Mouse (Mus musculus) layer of hippocampus, adult 2 months (tissue): ENCODE measurements around the gene Pde4d. TPM values are rescaled to one million over a fixed set of nuclear protein-coding genes. Genes with fewer than 3 reads are reported as not detected.
A peak's percentile ranks its signal among the peaks of the same experiment; 100 is the strongest.

Experiments
- DNase-seq, 2 experiments: peaks; one replicate each; pipeline ENCODE4 v3.0.0; 2022; ENCODE audit warnings: low spot score in 2 of 2
- H3K27ac ChIP-seq: fragments of 200-600 bp; 2 replicates; pipeline ENCODE4 v1.8.1; 2022
- H3K4me3 ChIP-seq: fragments of 200-600 bp; 2 replicates; pipeline ENCODE4 v1.8.1; 2022; ENCODE audit warnings: mild to moderate bottlenecking
- CTCF ChIP-seq: fragments of 200-600 bp; conservative IDR thresholded peaks from 2 replicates; pipeline ENCODE4 v1.8.1; 2022; ENCODE audit warnings: antibody characterized with exemption, mild to moderate bottlenecking, moderate library complexity
- total RNA-seq, 2 experiments: library from RNA; stranded (reverse); gene quantifications; 2 replicates each; pipeline ENCODE4 v1.2.3; 2021

Pde4d gene
- total RNA-seq, 2 experiments from 2014 or later, result 72.2 to 73.8 TPM

DNA sequence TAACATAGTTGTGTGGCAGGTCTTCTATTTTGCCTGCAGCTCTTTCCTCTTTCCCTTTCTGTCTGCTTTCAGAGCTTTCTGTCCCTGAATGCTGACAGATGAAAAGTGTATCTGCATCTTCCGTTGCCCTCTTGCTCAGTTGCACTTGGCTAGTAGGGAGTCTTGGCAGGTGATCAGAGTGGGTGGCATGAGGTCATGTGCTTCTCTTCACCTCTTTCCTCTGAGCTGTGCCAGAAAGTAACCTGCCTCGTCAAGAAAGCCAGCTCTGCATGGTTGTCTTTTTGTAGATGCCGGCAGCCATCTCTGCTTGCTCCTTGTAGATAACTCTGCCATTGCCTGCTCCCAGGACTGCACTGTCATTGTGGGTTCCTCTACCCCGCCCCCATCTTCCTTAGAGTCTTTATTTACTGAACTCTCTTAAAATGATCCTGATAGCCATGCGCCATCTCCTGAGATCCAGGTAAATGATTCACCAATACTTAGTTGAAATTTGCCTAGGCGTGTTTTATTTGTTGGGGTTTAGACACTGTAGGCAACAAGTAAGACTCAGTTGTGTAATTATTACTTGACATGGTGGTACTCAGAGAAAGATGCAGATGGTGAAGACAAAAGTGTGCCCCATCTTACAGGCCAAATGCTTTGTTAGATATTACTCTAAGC lies 407.2 kb downstream of the Pde4d start:
- no peak overlapping the region for H3K27ac ChIP-seq
- no peak overlapping the region for H3K4me3 ChIP-seq
- no peak for TF ChIP-seq CTCF
- no peak for DNase-seq

DNA sequence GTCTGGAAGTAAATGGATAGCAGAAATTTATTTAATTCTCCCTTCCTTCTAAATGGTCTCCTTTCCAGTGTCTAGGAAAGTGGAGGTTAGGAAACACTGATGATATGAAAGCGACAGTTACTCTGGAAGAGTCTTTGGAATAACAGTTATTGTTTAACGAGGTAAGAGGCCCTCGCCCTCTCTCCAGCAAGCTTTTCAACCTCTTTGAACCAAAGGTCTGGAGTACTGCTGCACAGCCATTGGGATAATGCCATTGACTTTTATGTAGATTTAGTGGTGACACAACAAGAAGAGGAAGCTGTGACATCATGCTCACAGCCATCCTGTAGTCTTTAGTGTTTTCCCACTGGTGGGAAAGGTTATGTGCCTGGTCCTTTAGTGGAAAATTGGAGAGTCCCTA lies 409.6 kb downstream of the Pde4d start:
- peak overlapping the region; percentile 83; the same call in 1 of the 2 replicates for H3K27ac ChIP-seq
- no peak for DNase-seq
- H3K4me3 ChIP-seq, result no peak overlapping the region
- TF ChIP-seq CTCF, result no peak

DNA sequence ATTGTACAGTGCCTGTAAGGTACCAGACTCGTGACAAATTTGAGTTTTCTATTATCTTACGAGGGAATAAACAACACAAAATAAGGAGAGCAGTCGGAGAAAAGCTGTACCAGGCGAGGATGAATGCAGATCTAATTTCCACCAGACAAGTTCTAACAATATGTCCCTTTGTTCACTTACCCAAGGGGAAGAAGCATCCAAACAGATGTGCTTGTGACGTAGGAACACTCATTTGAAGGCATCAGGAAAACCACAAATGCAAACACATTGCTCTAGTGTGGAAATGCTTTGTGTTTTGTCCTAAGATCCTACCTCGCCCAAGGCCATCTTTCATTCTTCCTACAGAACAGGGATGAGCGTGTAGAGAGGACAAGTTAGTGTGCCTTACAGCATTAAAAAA lies 411.0 kb downstream of the Pde4d start:
- TF ChIP-seq CTCF, result no peak
- Histone ChIP-seq H3K4me3 (no peak overlapping the region), H3K27ac (peak overlapping the region; percentile 83)
- DNase-seq, result peak in 1 of 2 experiments; percentile 13

DNA sequence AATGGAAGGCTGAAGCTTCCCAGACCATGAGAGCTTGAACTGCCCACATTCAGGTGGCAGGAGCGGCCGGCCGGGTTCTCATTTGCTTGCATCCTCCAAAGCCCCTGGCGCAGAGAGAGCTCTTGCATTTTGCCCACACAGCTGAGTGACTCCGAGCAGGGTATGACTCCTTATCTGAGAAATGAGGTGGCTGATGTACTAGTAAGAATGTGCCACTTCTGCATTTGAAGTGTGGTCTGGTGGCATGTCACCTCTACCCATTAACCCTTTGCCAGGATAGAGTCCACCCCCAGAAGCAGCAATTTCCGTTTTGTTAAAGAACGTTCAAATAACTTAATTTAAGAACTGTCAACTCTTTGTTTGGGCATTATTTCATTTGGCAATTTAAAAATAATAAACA lies 412.0 kb downstream of the Pde4d start:
- Histone ChIP-seq H3K4me3 (no peak overlapping the region), H3K27ac (peak overlapping the region; percentile 51; the same call in 1 of the 2 replicates)
- no peak for DNase-seq
- no peak for TF ChIP-seq CTCF

DNA sequence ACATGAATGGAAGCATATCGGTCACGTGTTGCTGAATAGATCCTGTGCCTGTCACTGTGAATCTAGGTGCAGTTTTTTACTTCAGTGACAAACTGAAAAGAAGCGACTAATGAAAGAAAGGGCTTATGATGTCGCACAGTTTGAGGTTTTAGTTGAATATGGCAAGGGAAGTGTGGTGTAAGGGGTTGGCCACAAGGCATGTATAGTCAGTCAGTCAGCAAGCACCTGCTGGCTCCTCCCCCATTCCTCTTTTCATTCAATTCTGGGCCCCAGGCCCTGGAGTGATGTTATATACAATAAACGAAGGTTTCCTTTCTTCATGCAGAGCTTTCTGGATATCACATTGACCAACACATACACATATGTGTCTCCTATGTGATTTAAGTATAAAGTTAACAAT lies 412.4 kb downstream of the Pde4d start:
- no peak for DNase-seq
- TF ChIP-seq CTCF, result no peak
- Histone ChIP-seq H3K27ac (no peak overlapping the region), H3K4me3 (no peak overlapping the region)

DNA sequence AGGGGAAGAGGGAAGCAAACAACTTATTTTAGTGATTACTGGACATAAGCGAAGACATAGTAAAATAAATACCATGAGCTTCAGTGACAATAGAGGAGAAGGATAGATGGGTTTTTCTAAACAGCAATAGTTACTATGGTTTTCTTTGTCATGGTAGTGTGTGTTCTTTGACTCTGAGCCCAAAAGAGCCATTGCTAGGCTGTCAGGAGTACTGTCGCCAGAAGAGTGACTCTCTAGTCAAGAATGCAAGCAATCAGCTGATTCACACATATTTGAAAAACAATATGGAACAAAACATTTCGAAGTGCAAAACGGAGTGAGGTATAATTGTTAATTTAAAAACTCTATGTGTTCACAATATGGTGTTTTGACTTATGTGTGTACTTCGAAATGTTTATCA lies 450.4 kb downstream of the Pde4d start:
- no peak for TF ChIP-seq CTCF
- DNase-seq, result no peak
- H3K4me3 ChIP-seq, result no peak overlapping the region
- no peak overlapping the region for H3K27ac ChIP-seq

DNA sequence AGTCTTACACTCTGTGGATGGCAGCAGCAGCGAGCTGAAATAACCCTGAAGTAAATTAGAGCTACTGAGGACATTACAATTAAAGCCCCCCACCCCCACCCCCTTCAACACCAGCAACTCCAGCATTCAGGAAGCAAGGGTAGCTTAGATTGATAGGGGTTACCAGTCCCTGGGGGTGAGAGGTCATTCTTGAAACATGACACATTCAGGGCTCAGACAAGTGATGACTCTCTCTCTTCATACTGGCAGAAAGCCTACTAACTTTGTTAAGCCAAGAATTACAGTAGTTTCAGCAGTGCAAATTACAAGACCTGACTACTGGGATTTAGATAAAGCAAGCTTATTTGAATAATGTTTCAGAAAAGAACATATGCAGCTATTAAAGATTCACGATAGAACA lies 455.4 kb downstream of the Pde4d start:
- no peak for DNase-seq
- Histone ChIP-seq H3K4me3 (no peak overlapping the region), H3K27ac (no peak overlapping the region)
- TF ChIP-seq CTCF, result no peak

DNA sequence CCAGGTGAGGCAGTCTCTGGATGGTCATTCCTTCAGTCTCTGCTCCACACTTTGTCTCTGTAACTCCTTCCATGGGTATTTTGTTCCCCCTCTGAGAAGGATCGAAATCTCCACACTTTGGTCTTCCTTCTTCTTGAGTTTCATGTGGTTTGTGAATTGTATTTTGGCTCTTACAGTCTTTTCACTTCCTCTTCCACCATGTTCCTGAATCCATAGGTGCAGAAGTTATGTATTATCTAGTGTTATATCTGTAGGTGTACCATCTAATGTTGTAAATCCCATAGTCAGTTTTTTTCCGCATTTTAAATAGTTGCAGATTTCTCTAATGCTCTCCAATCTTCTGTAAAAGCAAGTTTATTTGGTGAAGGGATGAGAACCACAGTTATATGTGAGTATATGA lies 459.4 kb downstream of the Pde4d start:
- no peak for DNase-seq

DNA sequence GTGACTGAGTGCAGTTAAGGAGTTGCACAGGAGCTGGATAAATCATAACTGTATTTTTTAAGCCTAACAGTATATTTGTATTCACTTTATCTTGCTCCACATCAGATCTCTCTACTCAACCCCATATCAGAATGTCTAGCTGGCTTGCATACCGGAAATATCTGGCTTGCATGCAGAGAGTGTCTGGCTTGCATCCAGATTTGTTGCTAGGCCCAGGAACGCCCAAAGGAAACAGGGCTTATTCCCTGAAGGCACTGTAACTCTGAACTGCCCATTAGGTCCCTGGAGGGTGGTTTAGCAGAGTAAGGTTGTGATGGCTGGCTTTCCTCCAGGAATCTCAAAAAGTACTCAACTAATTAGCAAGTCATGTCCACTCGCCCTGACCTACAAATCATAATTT lies 464.9 kb downstream of the Pde4d start:
- no peak for TF ChIP-seq CTCF
- no peak for DNase-seq
- H3K27ac ChIP-seq, result no peak overlapping the region
- no peak overlapping the region for H3K4me3 ChIP-seq

More for the DNA sequence above, 459.4 kb downstream of the Pde4d start:
- Histone ChIP-seq H3K27ac (no peak overlapping the region), H3K4me3 (no peak overlapping the region)
- no peak for TF ChIP-seq CTCF

DNA sequence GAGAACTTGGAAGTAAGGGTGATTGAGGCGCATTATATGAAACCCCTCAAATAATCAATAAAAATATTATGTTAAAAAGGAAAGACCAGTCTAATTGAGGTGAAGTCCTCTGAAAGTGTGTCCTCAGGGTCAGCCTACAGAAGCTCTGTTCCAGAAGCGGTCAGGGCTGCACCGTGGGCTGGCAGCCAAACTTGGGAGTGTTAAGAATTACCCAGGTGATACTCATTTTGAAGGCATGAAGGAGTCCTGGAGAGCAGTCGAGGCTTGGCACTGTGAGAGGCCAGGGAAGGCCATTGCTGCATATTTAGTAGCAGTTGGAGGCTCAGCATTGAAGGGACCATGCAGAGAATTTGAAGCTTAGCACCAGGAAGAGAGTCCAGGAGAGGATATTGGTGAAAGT lies 471.4 kb downstream of the Pde4d start:
- Histone ChIP-seq H3K27ac (no peak overlapping the region), H3K4me3 (no peak overlapping the region)
- no peak for TF ChIP-seq CTCF
- no peak for DNase-seq

DNA sequence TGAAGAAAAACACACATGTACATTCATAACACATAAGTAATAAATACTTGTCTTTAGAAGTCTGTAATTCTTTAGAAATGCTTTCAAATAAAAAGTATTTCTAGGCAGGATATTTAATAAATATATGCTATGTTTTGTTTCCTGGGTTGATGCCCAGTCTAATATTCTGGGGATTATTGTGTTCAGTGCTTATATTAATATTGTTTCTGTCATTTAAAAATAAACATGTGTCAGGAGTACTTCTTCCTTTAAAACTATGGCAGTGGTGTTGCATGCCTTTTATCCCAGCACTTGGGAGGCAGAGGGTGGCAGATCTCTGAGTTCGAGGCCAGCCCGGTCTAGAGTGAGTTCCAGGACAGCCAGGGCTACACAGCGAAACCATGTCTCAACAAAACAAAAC lies 485.1 kb downstream of the Pde4d start:
- no peak for TF ChIP-seq CTCF
- H3K4me3 ChIP-seq, result no peak overlapping the region
- no peak overlapping the region for H3K27ac ChIP-seq
- no peak for DNase-seq

DNA sequence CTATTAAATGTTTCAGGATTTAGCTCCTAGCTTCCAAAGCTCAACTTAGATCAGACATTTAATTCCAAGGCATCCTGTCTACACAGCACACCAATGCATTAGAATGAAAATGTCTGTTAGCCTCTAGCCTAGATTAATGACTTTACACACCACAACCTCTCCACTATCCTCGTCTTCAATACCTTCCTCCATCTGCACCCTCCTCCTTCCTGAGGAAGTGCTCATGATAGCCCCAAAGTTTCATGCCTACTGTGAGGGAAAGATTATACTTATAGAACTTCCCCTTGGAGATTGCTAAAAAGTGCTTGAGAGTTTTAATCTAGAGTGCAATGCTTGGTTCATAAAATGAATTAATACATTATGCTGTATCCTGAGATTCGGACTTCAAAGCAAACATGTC lies 487.5 kb downstream of the Pde4d start:
- DNase-seq, result no peak
- no peak for TF ChIP-seq CTCF
- H3K27ac ChIP-seq, result no peak overlapping the region
- no peak overlapping the region for H3K4me3 ChIP-seq

DNA sequence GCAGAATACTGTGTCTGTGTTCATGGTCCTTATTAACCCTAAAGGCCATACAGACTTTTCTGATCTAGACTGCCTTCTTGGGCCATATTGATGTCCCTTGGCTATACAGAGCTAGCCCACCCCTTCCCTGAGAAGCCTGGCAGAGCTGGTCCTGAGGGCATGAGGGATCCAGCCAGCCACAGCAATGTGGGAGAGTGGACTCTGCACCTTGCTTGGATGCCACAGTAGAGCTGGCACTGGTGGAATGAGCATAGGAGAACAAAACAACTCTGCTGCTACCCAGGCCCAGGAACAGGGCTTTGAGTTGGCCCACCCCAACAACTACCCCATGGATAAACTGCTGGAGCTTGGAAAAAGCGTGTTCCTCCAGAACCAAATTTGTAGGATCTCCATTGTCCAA lies 503.2 kb downstream of the Pde4d start:
- Histone ChIP-seq H3K27ac (no peak overlapping the region), H3K4me3 (no peak overlapping the region)
- no peak for TF ChIP-seq CTCF
- no peak for DNase-seq

DNA sequence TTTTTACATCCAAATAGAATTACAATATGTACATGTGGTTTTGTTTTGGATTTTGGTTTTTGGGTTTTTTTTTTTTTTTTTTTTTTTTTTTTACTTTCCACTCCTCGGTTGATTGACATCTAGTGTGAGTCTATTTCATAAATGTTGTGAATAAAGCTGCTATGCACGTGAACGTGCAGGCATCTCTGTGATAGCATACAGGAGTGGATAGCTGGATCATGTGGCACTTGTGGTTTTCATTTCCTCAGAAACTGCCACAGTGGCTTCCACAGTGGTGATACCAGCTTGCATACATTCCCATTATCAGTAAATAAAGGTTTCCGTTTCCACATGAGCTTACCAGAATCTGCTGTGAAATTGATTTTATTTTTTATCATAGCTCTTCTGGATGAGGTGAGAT lies 506.3 kb downstream of the Pde4d start:
- no peak for DNase-seq
- TF ChIP-seq CTCF, result no peak

More for the DNA sequence above, 506.3 kb downstream of the Pde4d start:
- Histone ChIP-seq H3K27ac (no peak overlapping the region), H3K4me3 (no peak overlapping the region)
